Mouse (Mus musculus) hindbrain, embryonic 14.5 days (tissue): ENCODE results near the gene Slc15a4. TPM values are rescaled to one million over a fixed set of nuclear protein-coding genes. Genes with fewer than 3 reads are reported as not detected.

Experiments
- ATAC-seq: fragments of 200-750 bp; cut with Nextera tagmentation; 2 replicates; pipeline ENCODE4 v1.8.0; 2017; ENCODE audit warnings: moderate number of reproducible peaks, mild to moderate bottlenecking, moderate TSS enrichment, moderate library complexity; ENCODE audit not compliant: low FRiP score
- DNase-seq: peaks from one replicate; pipeline ENCODE4 v3.0.0-alpha.2; 2015; ENCODE audit warnings: low spot score
- H3K27ac ChIP-seq: fragments of 300-500 bp; sonication (generic); 2 replicates; pipeline ENCODE4 v1.5.1; 2014; ENCODE audit warnings: mild to moderate bottlenecking, moderate library complexity
- H3K27me3 ChIP-seq: fragments of 300-500 bp; sonication (generic); 2 replicates; pipeline ENCODE4 v1.6.1; 2014; ENCODE audit warnings: mild to moderate bottlenecking, low read length, mixed read lengths; ENCODE audit not compliant: control insufficient read depth, insufficient read depth
- H3K36me3 ChIP-seq: fragments of 300-500 bp; sonication (generic); replicated peaks from 2 replicates; pipeline ENCODE4 v1.6.1; 2014; ENCODE audit not compliant: control insufficient read depth, insufficient read depth
- H3K4me1 ChIP-seq: fragments of 300-500 bp; sonication (generic); replicated peaks from 2 replicates; pipeline ENCODE4 v1.6.1; 2014; ENCODE audit warnings: antibody characterized with exemption, low read length, mixed read lengths; ENCODE audit not compliant: control insufficient read depth, insufficient read depth
- H3K4me2 ChIP-seq: fragments of 300-500 bp; sonication (generic); replicated peaks from 2 replicates; pipeline ENCODE4 v1.6.1; 2014; ENCODE audit warnings: mild to moderate bottlenecking, moderate library complexity
- H3K4me3 ChIP-seq: fragments of 300-500 bp; sonication (generic); replicated peaks from 2 replicates; pipeline ENCODE4 v1.5.1; 2014; ENCODE audit warnings: mild to moderate bottlenecking, low read length
- H3K9ac ChIP-seq: fragments of 300-500 bp; sonication (generic); 2 replicates; pipeline ENCODE4 v1.6.1; 2014
- H3K9me3 ChIP-seq: fragments of 300-500 bp; sonication (generic); 2 replicates; pipeline ENCODE4 v1.6.1; 2016; ENCODE audit warnings: low read length; ENCODE audit not compliant: control insufficient read depth
- WGBS: fragments of 180-500 bp; shearing (Covaris S2); extraction: QIAGEN DNeasy Blood & Tissue Kit; methylation state at CpG from one replicate; pipeline ENCODE4 v1.1.7; 2014; 5-methylcytosine and 5-hydroxymethylcytosine counted together
- polyA plus RNA-seq: library from polyadenylated mRNA; unstranded; fragments of >200 nt; fragmentation: Nextera tagmentation; extraction: Ambion mirVana; gene quantifications from 2 replicates; pipeline ENCODE4 v1.2.1, GENCODE M21; 2014

The Slc15a4 gene
- polyA plus RNA-seq, 1 experiment from 2014 or later = 22.2 TPM

GRCm38 (mm10) chr5:127648046-127648445, 15.3 kb upstream of the Slc15a4 start:
- Histone ChIP-seq H3K4me3 (no peak overlapping the region), H3K9ac (no peak overlapping the region), H3K27ac (no peak overlapping the region), H3K27me3 (no peaks in the 10 kb centered on the region), H3K9me3 (0 out of 2 replicates have a peak, but pooled peaks cover 4% of the 10 kb centered on the region), H3K4me2 (no peak overlapping the region), H3K36me3 (no peaks in the 10 kb centered on the region), H3K4me1 (no peaks in the 10 kb centered on the region)
- ATAC-seq (no peak), DNase-seq (no peak)
- WGBS = 84% methylated on average over 6 of the region's 6 CpGs

GRCm38 (mm10) chr5:127641185-127641958, 8.7 kb upstream of the Slc15a4 start:
- WGBS = 91% methylated on average over 15 of the region's 15 CpGs
- H3K36me3 ChIP-seq = no peaks in the 10 kb centered on the region
- no peak overlapping the region for H3K4me3 ChIP-seq
- H3K27ac ChIP-seq = no peak overlapping the region
- DNase-seq (no peak), ATAC-seq (no peak)
- H3K27me3 ChIP-seq = no peaks in the 10 kb centered on the region
- no peaks in the 10 kb centered on the region for H3K4me1 ChIP-seq
- 0 out of 2 replicates have a peak, but pooled peaks cover 4% of the 10 kb centered on the region for H3K9me3 ChIP-seq
- no peak overlapping the region for H3K9ac ChIP-seq
- H3K4me2 ChIP-seq = no peak overlapping the region

DNA sequence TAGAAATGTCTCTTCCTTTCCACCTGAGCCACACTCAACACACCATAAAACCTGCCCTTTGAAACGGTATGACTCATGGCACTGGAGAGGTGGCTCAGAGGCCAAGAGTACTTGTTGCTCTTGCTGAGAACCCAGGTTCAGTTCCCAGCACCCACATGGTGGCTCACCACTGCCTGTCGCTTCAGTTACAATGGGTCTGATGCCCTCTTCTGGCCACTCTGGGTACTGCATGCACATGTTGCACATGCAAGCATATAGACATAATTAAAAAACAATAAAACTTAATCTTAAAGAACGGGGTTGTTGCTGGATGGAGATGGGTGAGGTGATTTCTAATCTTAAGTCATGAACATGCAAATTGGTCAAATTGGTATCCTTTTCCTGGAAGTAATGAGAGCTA, 7.7 kb upstream of the Slc15a4 start:
- DNase-seq (no peak), ATAC-seq (no peak)
- no peaks in the 10 kb centered on the region for H3K27me3 ChIP-seq
- WGBS = 93% methylated on average over 3 of the region's 3 CpGs
- no peak overlapping the region for H3K9ac ChIP-seq
- 0 out of 2 replicates have a peak, but pooled peaks cover 4% of the 10 kb centered on the region for H3K9me3 ChIP-seq
- no peak overlapping the region for H3K27ac ChIP-seq
- H3K4me3 ChIP-seq = no peak overlapping the region
- H3K4me1 ChIP-seq = no peaks in the 10 kb centered on the region
- no peak overlapping the region for H3K4me2 ChIP-seq
- no peaks in the 10 kb centered on the region for H3K36me3 ChIP-seq

DNA sequence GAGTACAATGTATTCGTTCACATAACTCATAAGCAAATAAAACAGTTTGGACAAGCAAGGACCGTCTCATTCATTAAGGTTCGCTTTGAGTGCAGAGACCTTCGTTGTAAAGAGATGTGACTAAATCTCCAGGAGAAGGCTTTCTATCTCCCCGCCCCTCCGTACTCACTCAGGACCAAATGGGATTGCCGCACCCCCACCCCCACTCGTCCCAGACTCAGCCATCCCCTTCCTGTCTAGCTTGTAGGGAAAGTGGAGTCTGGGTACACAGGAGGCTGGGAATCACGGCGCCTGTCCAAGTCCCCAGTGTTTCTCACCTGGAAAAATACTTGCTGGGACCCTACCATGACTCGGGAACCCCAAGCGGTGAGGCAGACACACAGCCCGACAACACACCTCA, 6.9 kb upstream of the Slc15a4 start:
- H3K9ac ChIP-seq = no peak overlapping the region
- H3K4me1 ChIP-seq = no peaks in the 10 kb centered on the region
- H3K27me3 ChIP-seq = no peaks in the 10 kb centered on the region
- 0 out of 2 replicates have a peak, but pooled peaks cover 4% of the 10 kb centered on the region for H3K9me3 ChIP-seq
- no peak overlapping the region for H3K27ac ChIP-seq
- H3K36me3 ChIP-seq = no peaks in the 10 kb centered on the region
- DNase-seq = no peak
- ATAC-seq = no peak
- WGBS = 93% methylated on average over 13 of the region's 13 CpGs
- no peak overlapping the region for H3K4me2 ChIP-seq
- no peak overlapping the region for H3K4me3 ChIP-seq

DNA sequence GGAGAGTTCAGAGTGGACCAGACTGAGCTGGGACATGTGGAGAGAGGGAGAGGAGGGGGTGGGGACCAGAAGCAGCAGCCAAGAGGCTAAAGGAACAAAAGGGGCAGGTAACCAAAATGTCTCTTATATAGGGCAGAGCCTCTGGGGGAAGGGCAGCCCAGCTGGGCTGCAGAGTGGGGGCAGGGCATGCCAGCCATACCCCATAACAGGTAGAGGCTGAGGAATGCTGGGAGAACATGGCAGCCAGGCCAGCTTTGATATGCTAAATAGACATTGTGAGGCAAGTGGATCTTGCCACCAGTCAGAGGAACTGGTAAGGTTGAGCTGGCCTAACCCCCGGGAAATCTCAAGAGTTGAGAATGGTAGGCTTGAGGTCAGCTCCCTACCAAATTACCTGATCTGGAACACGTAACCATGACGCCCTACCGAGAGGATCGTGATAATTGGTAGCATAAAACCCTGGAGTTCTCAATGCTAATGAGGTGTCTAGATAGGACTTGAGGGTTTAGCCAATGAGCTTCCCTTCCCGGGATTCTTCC, 6.4 kb upstream of the Slc15a4 start:
- ATAC-seq (no peak), DNase-seq (no peak)
- Histone ChIP-seq H3K9me3 (no peaks in the 10 kb centered on the region), H3K27me3 (no peaks in the 10 kb centered on the region), H3K4me1 (no peaks in the 10 kb centered on the region), H3K9ac (no peak overlapping the region), H3K4me3 (no peak overlapping the region), H3K27ac (no peak overlapping the region), H3K36me3 (no peaks in the 10 kb centered on the region), H3K4me2 (no peak overlapping the region)
- 81% methylated on average over 6 of the region's 6 CpGs for WGBS

DNA sequence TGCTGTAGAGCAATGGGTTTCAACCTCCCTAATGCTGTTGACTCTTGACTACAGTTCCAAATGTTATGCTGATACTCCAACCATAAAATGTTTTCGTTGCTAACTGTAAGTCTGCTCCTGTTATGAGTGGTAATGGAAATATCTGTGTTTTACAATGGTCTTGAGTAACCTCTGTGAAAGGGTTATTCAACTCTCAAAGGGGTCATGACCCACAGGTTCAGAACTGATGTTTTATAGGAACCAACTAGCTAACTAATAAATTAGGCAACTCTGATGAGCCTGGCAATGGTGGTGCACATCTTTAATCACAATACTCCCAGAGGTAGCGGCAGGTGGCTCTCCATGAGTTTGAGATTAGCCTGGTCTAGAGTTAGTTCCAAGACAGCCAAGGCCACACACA, 5.5 kb upstream of the Slc15a4 start:
- Histone ChIP-seq H3K4me2 (no peak overlapping the region), H3K4me3 (no peak overlapping the region), H3K27ac (no peak overlapping the region), H3K4me1 (no peaks in the 10 kb centered on the region), H3K9ac (no peak overlapping the region), H3K27me3 (no peaks in the 10 kb centered on the region), H3K36me3 (no peaks in the 10 kb centered on the region), H3K9me3 (no peaks in the 10 kb centered on the region)
- DNase-seq = no peak
- ATAC-seq = no peak
- WGBS = 95% methylated on average over 2 of the region's 2 CpGs

- no peak overlapping the region for H3K9ac ChIP-seq
- no peak for DNase-seq
- WGBS = 73% methylated on average over 4 of the region's 4 CpGs
- no peaks in the 10 kb centered on the region for H3K9me3 ChIP-seq
- no peaks in the 10 kb centered on the region for H3K27me3 ChIP-seq
- no peaks in the 10 kb centered on the region for H3K4me1 ChIP-seq
- H3K4me2 ChIP-seq = no peak overlapping the region
- no peak overlapping the region for H3K27ac ChIP-seq
- H3K4me3 ChIP-seq = no peak overlapping the region
- no peaks in the 10 kb centered on the region for H3K36me3 ChIP-seq
- no peak for ATAC-seq
Measured at GRCm38 (mm10) chr5:127637622-127638021, 4.9 kb upstream of the Slc15a4 start.

DNA sequence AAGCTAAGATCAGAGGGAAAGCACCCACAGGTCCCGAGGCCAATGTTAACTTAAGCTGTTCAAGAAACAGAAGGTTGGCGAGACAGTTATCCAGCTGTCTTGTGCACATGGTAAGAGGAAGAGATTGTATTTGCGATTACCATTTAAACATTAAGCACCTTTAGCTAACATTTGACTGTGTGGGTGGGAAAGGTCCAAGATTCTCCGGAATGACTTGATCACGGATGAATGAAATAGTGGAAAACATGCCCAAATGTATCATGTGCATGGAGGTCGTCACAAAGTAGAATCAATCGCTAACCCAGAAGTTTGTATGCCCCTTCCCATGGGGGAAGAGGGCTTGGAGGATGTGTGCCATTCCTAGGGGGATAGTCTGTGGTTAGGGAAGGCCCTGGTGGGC, 969 bp upstream of the Slc15a4 start:
- Histone ChIP-seq H3K27me3 (no peaks in the 10 kb centered on the region), H3K4me2 (no peak overlapping the region), H3K4me3 (no peak overlapping the region), H3K9ac (no peak overlapping the region), H3K27ac (no peak overlapping the region), H3K36me3 (no peaks in the 10 kb centered on the region), H3K4me1 (no peaks in the 10 kb centered on the region), H3K9me3 (no peaks in the 10 kb centered on the region)
- WGBS = 94% methylated on average over 7 of the region's 7 CpGs
- no peak for DNase-seq
- no peak for ATAC-seq

- ATAC-seq = no peak
- Histone ChIP-seq H3K4me2 (peak overlapping the region; percentile 97), H3K4me3 (peak overlapping the region; percentile 55), H3K27me3 (no peaks in the 10 kb centered on the region), H3K9ac (no peak overlapping the region), H3K27ac (no peak overlapping the region), H3K4me1 (no peaks in the 10 kb centered on the region), H3K36me3 (no peaks in the 10 kb centered on the region), H3K9me3 (no peaks in the 10 kb centered on the region)
- DNase-seq = no peak
- 38% methylated on average over 4 of the region's 4 CpGs for WGBS
Measured at GRCm38 (mm10) chr5:127633188-127633587, 491 bp upstream of the Slc15a4 start.
